Mouse (Mus musculus): ENCODE measurements around the gene Polr2b. TPM values are rescaled to one million over a fixed set of nuclear protein-coding genes. Genes with fewer than 3 reads are reported as not detected.
A peak's percentile ranks its signal among the peaks of the same experiment; 100 is the strongest.

Polr2b gene
- polyA plus RNA-seq, 1 experiment from 2014 or later = 32.7 TPM

GRCm38 (mm10) chr5:77299486-77299885, 10.5 kb upstream of the Polr2b start:
- H3K9me3 ChIP-seq (replicated peaks) = no peaks in the 10 kb centered on the region
- H3K36me3 ChIP-seq = peaks cover 29% of the 10 kb centered on the region
- H3K9ac ChIP-seq = no peak overlapping the region
- H3K4me1 ChIP-seq (replicated peaks) = no peaks in the 10 kb centered on the region
- 90% methylated on average over 2 of the region's 2 CpGs for WGBS
- H3K4me2 ChIP-seq = no peak overlapping the region
- ATAC-seq (replicated peaks; ENCODE audit: insufficient number of reproducible peaks, insufficient read depth, low FRiP score, low read depth) = no peak
- H3K27ac ChIP-seq = no peak overlapping the region
- H3K27me3 ChIP-seq = no peaks in the 10 kb centered on the region
- no peak overlapping the region for H3K4me3 ChIP-seq

GRCm38 (mm10) chr5:77301296-77301903, 8.5 kb upstream of the Polr2b start:
- H3K4me1 ChIP-seq (replicated peaks) = no peaks in the 10 kb centered on the region
- no peak overlapping the region for H3K27ac ChIP-seq
- no peak overlapping the region for H3K9ac ChIP-seq
- no peak overlapping the region for H3K4me3 ChIP-seq
- no peaks in the 10 kb centered on the region for H3K27me3 ChIP-seq
- no peak for ATAC-seq (replicated peaks; ENCODE audit: insufficient number of reproducible peaks, insufficient read depth, low FRiP score, low read depth)
- H3K4me2 ChIP-seq = no peak overlapping the region
- no peaks in the 10 kb centered on the region for H3K9me3 ChIP-seq (replicated peaks)
- 66% methylated on average over 6 of the region's 6 CpGs for WGBS
- H3K36me3 ChIP-seq = peaks cover 39% of the 10 kb centered on the region

GRCm38 (mm10) chr5:77307821-77308553, 2.0 kb upstream of the Polr2b start:
- H3K4me3 ChIP-seq = peak overlapping the region; percentile 89
- H3K9me3 ChIP-seq (replicated peaks) = no peaks in the 10 kb centered on the region
- 80% methylated on average over 5 of the region's 5 CpGs for WGBS
- ATAC-seq (replicated peaks; ENCODE audit: insufficient number of reproducible peaks, insufficient read depth, low FRiP score, low read depth) = no peak
- H3K9ac ChIP-seq = 0 out of 2 replicates have a peak overlapping the region, but pooled peaks have one; percentile 58
- H3K4me1 ChIP-seq (replicated peaks) = peaks cover 29% of the 10 kb centered on the region
- peak overlapping the region; percentile 97 for H3K4me2 ChIP-seq
- H3K36me3 ChIP-seq = peaks cover 23% of the 10 kb centered on the region
- H3K27ac ChIP-seq = no peak overlapping the region
- no peaks in the 10 kb centered on the region for H3K27me3 ChIP-seq

- Histone ChIP-seq H3K27ac (peak overlapping the region; percentile 95; the same call in 1 of the 2 replicates), H3K27me3 (no peaks in the 10 kb centered on the region), H3K9ac (peak overlapping the region; percentile 58), H3K36me3 (peaks cover 26% of the 10 kb centered on the region), H3K4me1 (replicated peaks) (peaks cover 29% of the 10 kb centered on the region), H3K9me3 (replicated peaks) (no peaks in the 10 kb centered on the region), H3K4me3 (peak overlapping the region; percentile 89), H3K4me2 (peak overlapping the region; percentile 97)
- under 1% methylated on average over 76 of the region's 76 CpGs for WGBS
- ATAC-seq (replicated peaks; ENCODE audit: insufficient number of reproducible peaks, insufficient read depth, low FRiP score, low read depth) = peak; percentile 29
Measured at GRCm38 (mm10) chr5:77309051-77309906, 668 bp upstream of the Polr2b start.

- Histone ChIP-seq H3K36me3 (peaks cover 35% of the 10 kb centered on the region), H3K4me2 (no peak overlapping the region), H3K4me1 (replicated peaks) (peaks cover 14% of the 10 kb centered on the region), H3K9ac (no peak overlapping the region), H3K27me3 (no peaks in the 10 kb centered on the region), H3K27ac (no peak overlapping the region), H3K9me3 (replicated peaks) (no peaks in the 10 kb centered on the region), H3K4me3 (no peak overlapping the region)
- 92% methylated on average over 4 of the region's 4 CpGs for WGBS
- no peak for ATAC-seq (replicated peaks; ENCODE audit: insufficient number of reproducible peaks, insufficient read depth, low FRiP score, low read depth)
Measured at GRCm38 (mm10) chr5:77314206-77314605, 4.3 kb downstream of the Polr2b start.

- no peak overlapping the region for H3K9ac ChIP-seq
- H3K36me3 ChIP-seq = peaks cover 39% of the 10 kb centered on the region
- H3K27me3 ChIP-seq = no peaks in the 10 kb centered on the region
- no peak for ATAC-seq (replicated peaks; ENCODE audit: insufficient number of reproducible peaks, insufficient read depth, low FRiP score, low read depth)
- H3K9me3 ChIP-seq (replicated peaks) = no peaks in the 10 kb centered on the region
- H3K4me2 ChIP-seq = no peak overlapping the region
- no peak overlapping the region for H3K27ac ChIP-seq
- no peak overlapping the region for H3K4me3 ChIP-seq
- peaks cover 13% of the 10 kb centered on the region for H3K4me1 ChIP-seq (replicated peaks)
- WGBS = 90% methylated on average over 6 of the region's 6 CpGs
Measured at GRCm38 (mm10) chr5:77314986-77315385, 5.0 kb downstream of the Polr2b start.

GRCm38 (mm10) chr5:77324936-77325335, 15.0 kb downstream of the Polr2b start:
- Histone ChIP-seq H3K36me3 (peaks cover 83% of the 10 kb centered on the region), H3K9me3 (replicated peaks) (no peaks in the 10 kb centered on the region), H3K4me2 (no peak overlapping the region), H3K4me1 (replicated peaks) (no peaks in the 10 kb centered on the region), H3K9ac (no peak overlapping the region), H3K27me3 (no peaks in the 10 kb centered on the region), H3K4me3 (no peak overlapping the region), H3K27ac (no peak overlapping the region)
- 58% methylated on average over 1 of the region's 1 CpGs for whole genome bisulfite sequencing
- no peak for ATAC-seq (replicated peaks; ENCODE audit: insufficient number of reproducible peaks, insufficient read depth, low FRiP score, low read depth)

GRCm38 (mm10) chr5:77330154-77330553, 20.2 kb downstream of the Polr2b start:
- H3K4me3 ChIP-seq = no peak overlapping the region
- H3K4me1 ChIP-seq (replicated peaks) = no peaks in the 10 kb centered on the region
- no peak overlapping the region for H3K27ac ChIP-seq
- peaks cover 72% of the 10 kb centered on the region for H3K36me3 ChIP-seq
- no peak overlapping the region for H3K9ac ChIP-seq
- H3K4me2 ChIP-seq = no peak overlapping the region
- no peaks in the 10 kb centered on the region for H3K9me3 ChIP-seq (replicated peaks)
- 78% methylated on average over 5 of the region's 5 CpGs for WGBS
- ATAC-seq (replicated peaks; ENCODE audit: insufficient number of reproducible peaks, insufficient read depth, low FRiP score, low read depth) = no peak
- no peaks in the 10 kb centered on the region for H3K27me3 ChIP-seq

- no peak for ATAC-seq (replicated peaks; ENCODE audit: insufficient number of reproducible peaks, insufficient read depth, low FRiP score, low read depth)
- Histone ChIP-seq H3K9ac (no peak overlapping the region), H3K4me1 (replicated peaks) (no peaks in the 10 kb centered on the region), H3K4me2 (no peak overlapping the region), H3K27ac (no peak overlapping the region), H3K9me3 (replicated peaks) (no peaks in the 10 kb centered on the region), H3K4me3 (no peak overlapping the region), H3K27me3 (no peaks in the 10 kb centered on the region), H3K36me3 (peaks cover 80% of the 10 kb centered on the region)
- WGBS = 83% methylated on average over 4 of the region's 4 CpGs
Measured at GRCm38 (mm10) chr5:77340033-77340432, 30.1 kb downstream of the Polr2b start.

- Histone ChIP-seq H3K9me3 (replicated peaks) (no peaks in the 10 kb centered on the region), H3K27me3 (no peaks in the 10 kb centered on the region), H3K4me1 (replicated peaks) (no peaks in the 10 kb centered on the region), H3K27ac (no peak overlapping the region), H3K4me2 (no peak overlapping the region), H3K9ac (no peak overlapping the region), H3K36me3 (peaks cover 63% of the 10 kb centered on the region), H3K4me3 (no peak overlapping the region)
- ATAC-seq (replicated peaks; ENCODE audit: insufficient number of reproducible peaks, insufficient read depth, low FRiP score, low read depth) = no peak
- 96% methylated on average over 8 of the region's 8 CpGs for WGBS
Measured at GRCm38 (mm10) chr5:77348901-77349300, 39.0 kb downstream of the Polr2b start.

- no peak overlapping the region for H3K4me2 ChIP-seq
- no peak overlapping the region for H3K9ac ChIP-seq
- H3K4me3 ChIP-seq = no peak overlapping the region
- ATAC-seq (replicated peaks; ENCODE audit: insufficient number of reproducible peaks, insufficient read depth, low FRiP score, low read depth) = no peak
- no peaks in the 10 kb centered on the region for H3K27me3 ChIP-seq
- no peak overlapping the region for H3K27ac ChIP-seq
- H3K4me1 ChIP-seq (replicated peaks) = peaks cover 8% of the 10 kb centered on the region
- WGBS = 93% methylated on average over 15 of the region's 15 CpGs
- no peaks in the 10 kb centered on the region for H3K9me3 ChIP-seq (replicated peaks)
- peaks cover 52% of the 10 kb centered on the region for H3K36me3 ChIP-seq
Measured at GRCm38 (mm10) chr5:77349971-77350658, 40.2 kb downstream of the Polr2b start.
